Mouse (Mus musculus): Measurements from ENCODE around the gene Rnf19b. TPM values are rescaled to one million over a fixed set of nuclear protein-coding genes. Genes with fewer than 3 reads are reported as not detected.

Rnf19b gene
- polyA plus RNA-seq, 2 experiments from 2014 or later: 18.9 TPM

- ATAC-seq: peak; percentile 50
These were observed 23.1 kb upstream of the Rnf19b start for GRCm38 (mm10) chr4:129034706-129035660.

- ATAC-seq: no peak
These were observed 22.1 kb upstream of the Rnf19b start for GRCm38 (mm10) chr4:129035851-129036445.

- ATAC-seq: peak; percentile 52
These were observed 10.2 kb upstream of the Rnf19b start for GRCm38 (mm10) chr4:129047721-129048421.

- ATAC-seq: peak; percentile 17
These were observed 9.4 kb upstream of the Rnf19b start for GRCm38 (mm10) chr4:129048501-129049305.

- ATAC-seq: no peak
These were observed 8.6 kb upstream of the Rnf19b start for GRCm38 (mm10) chr4:129049306-129050011.

GRCm38 (mm10) chr4:129050365-129050764, 7.7 kb upstream of the Rnf19b start:
- no peak for ATAC-seq

GRCm38 (mm10) chr4:129050901-129051417, 7.1 kb upstream of the Rnf19b start:
- ATAC-seq: no peak

GRCm38 (mm10) chr4:129051461-129052183, 6.4 kb upstream of the Rnf19b start:
- ATAC-seq: no peak

- no peak for ATAC-seq
These were observed 3.3 kb upstream of the Rnf19b start for GRCm38 (mm10) chr4:129054757-129055156.

- ATAC-seq: no peak
These were observed 2.5 kb upstream of the Rnf19b start for GRCm38 (mm10) chr4:129055562-129055961.

- ATAC-seq: peak; percentile 72
These were observed 401 bp upstream of the Rnf19b start for GRCm38 (mm10) chr4:129057533-129058206.

GRCm38 (mm10) chr4:129059125-129059551, 1.1 kb downstream of the Rnf19b start:
- ATAC-seq: peak; percentile 28

- peak; percentile 49 for ATAC-seq
These were observed 1.9 kb downstream of the Rnf19b start for GRCm38 (mm10) chr4:129059922-129060321.

- no peak for ATAC-seq
These were observed 3.4 kb downstream of the Rnf19b start for GRCm38 (mm10) chr4:129061486-129061885.

- ATAC-seq: no peak
These were observed 4.4 kb downstream of the Rnf19b start for GRCm38 (mm10) chr4:129062281-129063075.

- ATAC-seq: no peak
These were observed 7.7 kb downstream of the Rnf19b start for GRCm38 (mm10) chr4:129065688-129066236.

GRCm38 (mm10) chr4:129067638-129068415, 9.8 kb downstream of the Rnf19b start:
- ATAC-seq: peak; percentile 34

- no peak for ATAC-seq
These were observed 10.8 kb downstream of the Rnf19b start for GRCm38 (mm10) chr4:129068848-129069247.
